Mouse (Mus musculus): Measurements from ENCODE around the gene Purb.
A peak's percentile ranks its signal among the peaks of the same experiment; 100 is the strongest.

The Purb gene

DNA sequence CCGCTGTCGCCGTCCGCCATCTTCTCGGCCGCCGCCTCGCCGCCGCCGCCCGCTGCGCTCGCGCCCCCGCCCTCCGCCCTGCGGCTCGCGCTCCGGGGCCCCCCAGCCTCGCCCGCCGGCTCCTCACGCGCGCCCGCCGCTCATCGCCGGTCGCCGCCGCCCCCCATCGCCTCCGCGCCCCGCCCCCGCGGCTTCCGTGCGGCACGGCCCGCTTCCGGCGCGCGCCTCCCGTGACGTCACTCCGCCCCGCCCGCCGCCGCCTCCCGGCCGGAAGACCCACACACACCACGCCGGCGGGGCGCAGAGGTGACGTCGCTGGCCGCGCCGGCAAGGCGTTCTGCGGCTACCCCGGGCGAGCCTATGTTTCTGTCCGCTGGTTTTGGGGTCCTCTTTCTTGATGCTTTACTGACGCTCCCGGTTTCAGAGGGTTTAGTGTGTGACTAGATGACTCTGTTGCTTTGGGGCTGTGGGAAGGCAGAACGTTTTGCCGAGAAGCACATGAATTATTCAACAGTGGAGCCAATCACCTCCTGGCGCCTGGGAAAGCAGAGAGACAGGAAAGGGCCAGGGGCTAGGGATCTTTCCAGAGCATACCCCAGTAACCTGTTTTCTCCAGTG is at the start of gene Purb:
TSS of gene Purb (minus strand) at position 51 of the 618 bp plus-strand sequence.
- DNase-seq (ENCODE audit: low spot score), result peak; percentile 83

DNA sequence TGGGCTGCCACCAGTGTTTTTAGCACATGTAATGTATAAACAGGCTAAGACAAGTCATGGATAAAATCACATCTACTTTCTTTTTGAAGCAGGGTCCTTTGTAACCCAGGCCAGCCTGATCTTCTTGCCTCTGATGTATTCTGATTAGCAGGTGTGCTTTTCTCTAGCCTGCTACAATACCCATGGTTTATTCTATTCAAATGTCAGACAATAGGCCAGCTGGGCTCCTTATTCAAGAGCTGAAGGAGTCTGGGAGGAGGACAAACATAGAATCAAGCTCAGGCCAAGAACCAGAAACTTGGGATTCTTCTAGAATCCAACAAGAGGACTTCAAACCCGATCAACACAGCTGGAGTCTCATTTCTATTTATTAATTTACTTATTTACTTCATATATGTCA is 49.5 kb upstream of the Purb start:
- no peak for DNase-seq (ENCODE audit: low spot score)

DNA sequence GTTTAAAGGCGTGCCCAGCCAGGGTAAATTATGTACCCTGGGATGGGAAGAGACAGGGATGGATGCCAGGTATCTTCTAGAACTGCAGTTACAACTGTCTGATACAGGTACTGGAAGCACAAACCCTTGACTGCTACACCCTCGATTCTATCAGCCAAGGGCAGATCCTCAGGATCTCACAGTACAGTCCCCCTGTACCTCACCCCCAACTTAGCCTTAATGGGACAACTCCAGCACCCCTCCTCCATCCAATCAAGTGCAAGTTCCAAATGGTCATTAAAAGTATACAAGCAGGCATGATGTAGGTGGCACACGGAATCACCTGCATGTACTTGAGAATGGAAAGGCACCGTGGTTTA is 49.1 kb upstream of the Purb start:
- no peak for DNase-seq (ENCODE audit: low spot score)

DNA sequence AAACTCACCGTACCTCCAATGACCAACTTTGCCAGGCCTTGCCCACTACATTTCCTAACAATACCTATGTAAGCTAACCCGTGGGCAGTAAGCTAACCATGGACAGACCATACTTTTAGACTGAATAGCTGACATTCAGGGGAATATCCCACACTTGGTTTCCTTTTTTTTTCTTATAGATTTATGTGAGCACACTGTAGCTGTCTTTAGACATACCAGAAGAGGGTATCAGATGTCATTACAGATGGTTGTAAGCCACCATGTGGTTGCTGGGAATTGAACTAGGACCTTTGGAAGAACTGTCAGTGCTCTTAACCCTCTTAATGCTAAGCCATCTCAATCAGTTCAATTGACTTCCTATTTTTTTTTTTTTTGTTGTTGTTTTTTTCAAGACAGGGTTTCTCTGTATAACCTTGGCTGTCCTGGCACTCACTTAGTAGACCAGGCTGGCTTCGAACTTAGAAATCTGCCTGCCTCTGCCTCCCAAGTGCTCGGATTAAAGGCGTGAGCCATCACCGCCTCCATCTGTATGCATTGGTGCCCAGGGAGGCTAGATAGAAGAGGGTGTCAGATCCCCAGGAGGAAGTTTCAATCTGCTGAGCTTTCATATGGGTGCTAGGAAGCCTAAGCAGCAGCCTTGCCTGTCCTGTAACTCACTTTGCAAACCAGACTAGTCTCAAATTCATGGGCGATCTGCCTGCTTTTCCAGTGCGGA is 48.6 kb upstream of the Purb start:
- no peak for DNase-seq (ENCODE audit: low spot score)

DNA sequence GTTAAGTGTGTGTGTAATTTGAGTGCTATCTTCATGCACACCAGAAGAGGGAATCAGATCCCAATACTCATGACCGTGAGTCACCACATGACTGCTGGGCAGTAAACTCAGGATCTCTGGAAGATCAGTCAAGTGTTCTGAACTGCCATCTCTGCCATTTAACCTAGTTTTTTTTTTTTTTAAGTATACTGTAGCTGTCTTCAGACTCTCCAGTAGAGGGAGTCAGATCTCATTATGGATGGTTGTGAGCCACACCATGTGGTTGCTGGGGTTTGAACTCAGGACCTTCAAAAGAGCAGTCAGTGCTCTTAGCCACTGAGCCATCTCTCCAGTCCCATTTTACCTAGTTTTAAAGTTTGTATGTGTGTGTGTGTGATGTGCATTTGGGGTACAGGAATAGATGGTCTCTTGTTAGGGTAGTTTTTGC is 48.0 kb upstream of the Purb start:
- DNase-seq (ENCODE audit: low spot score), result no peak

DNA sequence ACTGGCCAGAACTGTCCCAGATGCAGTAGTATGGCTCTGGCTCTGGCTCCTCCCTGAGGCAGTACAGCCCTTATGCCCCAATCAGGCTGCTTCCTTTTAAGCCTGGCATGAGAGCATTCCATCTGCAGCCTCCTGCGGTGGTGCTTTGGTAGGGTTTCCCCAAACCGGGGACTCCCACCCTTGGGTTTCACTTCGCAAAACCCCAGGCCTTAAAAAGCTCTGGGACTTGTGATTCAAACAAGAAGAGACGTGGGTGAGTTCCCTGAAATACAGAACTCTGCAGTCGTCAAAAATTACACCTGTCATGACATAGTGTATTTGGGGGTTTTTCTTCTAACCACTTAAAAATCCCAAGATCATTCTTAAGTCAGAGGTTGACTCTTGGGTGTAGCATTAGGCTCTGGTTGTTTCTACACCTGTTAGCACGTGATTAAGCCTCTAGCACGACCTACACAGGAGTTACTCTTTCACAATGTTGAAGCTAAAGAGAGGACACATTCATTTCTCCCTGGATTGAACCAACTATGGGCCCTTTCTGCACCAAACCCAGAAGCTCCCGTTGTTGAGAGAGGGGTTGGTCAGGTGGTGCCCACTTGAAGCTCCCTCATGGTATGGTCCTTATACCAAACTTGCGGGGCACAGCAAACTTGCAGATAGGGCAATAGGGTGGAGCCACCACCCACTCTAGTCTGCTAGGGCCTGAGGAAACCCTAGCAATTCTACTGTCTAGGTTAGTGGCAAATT is 47.2 kb upstream of the Purb start:
- DNase-seq (ENCODE audit: low spot score), result no peak

DNA sequence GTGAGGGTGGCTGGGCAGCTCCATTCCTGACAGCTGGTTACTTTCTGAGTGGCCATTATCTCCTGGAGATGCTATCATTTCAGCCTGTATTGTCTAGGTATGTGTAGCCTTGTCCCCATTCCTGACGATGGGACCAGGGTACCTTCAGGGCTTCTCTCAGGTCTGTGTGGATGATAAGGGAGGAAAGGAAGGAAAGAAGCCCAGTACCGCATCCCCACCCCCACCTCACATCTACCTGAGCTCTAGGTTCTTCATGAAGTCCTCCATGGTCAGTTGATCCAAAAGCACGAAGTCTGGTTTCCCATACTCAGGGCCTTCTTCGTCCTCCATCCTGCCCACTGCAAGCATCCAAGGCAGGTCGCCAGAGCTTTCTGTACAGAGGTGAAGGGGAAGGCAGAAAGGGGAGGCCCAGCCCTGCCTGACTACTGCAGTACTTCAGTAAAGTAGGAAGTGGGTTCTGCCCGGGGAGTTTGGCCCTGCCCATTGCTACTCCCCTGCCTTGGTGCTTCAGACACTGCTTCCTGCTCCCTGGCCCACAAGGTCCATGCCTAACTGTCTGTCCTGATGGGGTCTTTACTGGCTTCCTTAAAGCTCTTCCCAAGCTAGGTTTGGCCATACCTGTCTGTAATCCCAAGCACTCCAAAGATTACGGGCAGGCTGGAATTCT is 44.9 kb upstream of the Purb start, which contains the start of gene Myo1g:
TSS of gene Myo1g (minus strand) at position 459 of the 667 bp plus-strand sequence.
- DNase-seq (ENCODE audit: low spot score), result no peak

DNA sequence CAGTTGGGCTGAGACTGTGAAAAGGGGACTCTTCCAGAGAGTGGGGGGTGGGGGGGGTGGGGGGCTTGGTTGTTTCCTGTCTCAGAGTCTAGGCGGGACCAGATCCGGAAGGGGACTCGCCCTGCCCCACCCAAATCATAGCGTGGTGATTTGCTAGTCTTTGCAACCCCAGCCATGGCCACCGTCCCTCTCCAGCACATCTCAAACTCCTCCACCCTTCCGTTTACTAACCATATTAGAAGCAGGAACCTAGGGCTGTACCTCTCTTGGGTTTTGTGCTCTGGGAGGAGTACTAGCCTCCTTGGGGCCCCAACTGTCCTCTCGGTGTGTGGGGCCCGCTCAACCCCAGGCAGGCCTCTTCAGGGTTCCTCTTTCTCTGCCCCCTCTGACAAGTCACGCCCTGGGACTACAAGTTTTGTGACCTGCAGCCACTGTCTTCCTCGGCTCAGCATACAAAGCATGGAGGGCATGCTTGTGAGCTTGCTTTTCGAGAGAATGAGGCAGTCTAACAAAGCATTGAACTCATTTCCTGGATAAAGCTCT is 43.8 kb upstream of the Purb start:
- DNase-seq (ENCODE audit: low spot score), result no peak

DNA sequence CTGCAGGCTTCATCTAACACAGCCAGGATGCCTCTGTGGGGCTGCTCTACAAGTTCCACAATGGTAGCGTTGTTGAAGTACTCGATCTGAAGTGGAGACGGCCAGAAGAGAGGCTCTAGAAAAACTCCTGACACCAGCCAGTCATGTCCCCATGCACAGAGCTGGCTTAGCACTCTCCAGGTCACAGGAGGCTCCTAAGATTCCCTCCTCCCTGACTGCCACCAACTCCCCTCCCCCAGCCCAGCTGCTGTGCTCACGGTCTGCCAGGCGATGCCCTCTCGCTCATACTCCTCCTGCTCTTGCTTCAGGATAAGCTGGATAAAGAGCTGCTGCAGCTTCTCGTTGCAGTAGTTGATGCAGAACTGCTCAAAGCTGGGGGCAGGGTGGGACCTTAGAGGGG is 39.1 kb upstream of the Purb start:
- no peak for DNase-seq (ENCODE audit: low spot score)

DNA sequence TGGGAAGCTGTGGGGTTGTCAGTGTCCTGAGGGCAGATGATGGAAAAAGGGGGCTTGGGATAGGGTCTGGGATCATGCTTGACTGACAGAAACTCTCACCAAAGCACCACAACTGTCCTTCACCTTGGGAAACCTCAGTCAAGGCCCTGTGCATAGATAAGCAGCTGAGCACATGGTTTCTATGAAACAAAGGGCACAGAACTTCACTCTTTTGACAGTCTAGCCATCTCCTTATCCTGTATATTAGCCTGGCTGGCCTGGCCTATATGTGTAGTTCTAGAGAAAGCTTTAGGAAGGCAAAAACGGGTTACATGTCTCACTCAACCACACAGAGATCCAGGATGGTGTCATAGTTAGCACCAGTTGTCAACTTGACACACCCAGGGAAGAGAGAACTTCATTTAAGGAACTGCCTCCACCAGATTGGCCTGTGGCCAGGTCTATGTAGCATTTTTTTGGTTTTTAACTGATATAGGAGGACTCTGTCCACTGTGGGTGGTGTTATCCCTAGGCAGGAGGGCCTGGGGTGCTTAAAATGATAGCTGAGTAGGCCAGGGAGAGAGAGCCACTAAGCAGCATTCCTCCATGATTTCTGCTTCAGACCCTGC is 32.7 kb upstream of the Purb start:
- no peak for DNase-seq (ENCODE audit: low spot score)

DNA sequence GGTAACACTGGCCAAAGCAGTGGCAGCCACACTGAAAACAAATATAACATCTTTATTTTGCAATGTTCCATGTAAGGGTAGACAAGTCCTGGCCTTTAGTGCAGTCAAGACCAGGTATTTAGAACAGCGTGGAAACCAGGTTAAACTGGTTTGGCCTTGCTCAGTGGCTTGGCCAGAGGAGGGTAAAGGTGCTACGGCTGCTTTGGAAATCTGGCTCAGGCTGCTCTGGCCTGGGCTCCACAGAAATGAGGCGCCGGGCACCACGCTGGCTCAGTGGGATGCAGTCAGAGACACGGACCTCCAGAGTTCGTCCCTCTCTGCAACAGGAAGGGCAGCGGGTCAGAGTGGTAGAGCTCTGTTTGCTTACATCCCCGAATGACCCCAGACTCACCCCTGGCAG is 30.8 kb upstream of the Purb start:
- no peak for DNase-seq (ENCODE audit: low spot score)

DNA sequence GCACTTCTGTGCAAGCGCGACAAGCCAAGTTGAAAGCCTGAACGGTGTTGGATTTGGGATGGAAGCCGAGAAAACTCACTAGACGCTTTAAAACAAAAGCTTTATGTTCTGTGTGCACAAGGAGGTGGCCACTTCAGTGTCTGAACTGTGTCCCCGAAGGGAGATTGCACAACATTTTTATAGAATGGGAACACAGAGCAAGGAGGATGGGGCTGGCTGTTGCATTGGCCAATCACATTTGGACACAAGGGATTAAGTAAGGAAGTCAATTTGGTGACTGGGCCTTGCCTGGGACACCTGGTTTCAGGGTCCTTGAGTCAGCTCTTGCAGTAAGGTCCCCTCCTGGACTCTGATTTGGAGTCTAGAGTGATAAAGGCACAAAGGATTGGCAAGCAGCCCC is 29.0 kb upstream of the Purb start:
- no peak for DNase-seq (ENCODE audit: low spot score)

DNA sequence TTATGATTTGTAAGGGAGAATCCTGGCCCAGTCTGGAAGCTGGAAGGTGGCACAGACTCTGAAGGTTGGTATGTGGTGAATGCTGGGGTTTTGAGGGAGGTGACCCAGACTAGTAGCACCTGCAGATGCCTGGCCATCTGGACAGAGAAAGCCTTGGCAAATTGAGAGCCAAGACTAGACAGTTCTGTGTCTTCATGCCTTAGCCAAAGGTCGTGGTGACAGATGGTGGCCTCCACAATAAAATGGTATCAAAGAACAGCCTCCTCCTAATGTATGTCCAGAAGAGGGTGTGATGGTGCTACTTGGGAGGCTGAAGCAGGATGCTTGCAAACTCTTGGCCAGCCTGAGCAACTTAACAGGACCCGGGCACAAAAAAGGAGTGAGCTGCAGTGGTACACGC is 28.5 kb upstream of the Purb start:
- no peak for DNase-seq (ENCODE audit: low spot score)

DNA sequence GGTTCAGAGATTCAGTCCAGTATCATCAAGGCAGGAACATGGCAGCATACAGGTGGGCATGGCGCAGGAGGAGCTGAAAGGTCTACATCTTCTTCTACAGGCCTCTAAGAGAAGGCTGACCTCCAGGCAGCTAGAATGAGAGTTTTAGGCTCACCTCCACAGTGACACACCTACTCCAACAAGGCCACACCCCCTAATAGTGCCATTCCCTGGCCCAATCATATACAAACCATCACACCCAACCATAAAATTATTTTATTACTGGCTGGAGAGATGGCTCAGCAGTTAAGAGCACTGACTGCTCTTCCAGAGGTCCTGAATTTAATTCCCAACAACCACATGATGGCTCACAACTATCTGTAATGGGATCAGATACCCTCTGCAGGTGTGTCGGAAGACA is 26.8 kb upstream of the Purb start:
- DNase-seq (ENCODE audit: low spot score), result no peak

DNA sequence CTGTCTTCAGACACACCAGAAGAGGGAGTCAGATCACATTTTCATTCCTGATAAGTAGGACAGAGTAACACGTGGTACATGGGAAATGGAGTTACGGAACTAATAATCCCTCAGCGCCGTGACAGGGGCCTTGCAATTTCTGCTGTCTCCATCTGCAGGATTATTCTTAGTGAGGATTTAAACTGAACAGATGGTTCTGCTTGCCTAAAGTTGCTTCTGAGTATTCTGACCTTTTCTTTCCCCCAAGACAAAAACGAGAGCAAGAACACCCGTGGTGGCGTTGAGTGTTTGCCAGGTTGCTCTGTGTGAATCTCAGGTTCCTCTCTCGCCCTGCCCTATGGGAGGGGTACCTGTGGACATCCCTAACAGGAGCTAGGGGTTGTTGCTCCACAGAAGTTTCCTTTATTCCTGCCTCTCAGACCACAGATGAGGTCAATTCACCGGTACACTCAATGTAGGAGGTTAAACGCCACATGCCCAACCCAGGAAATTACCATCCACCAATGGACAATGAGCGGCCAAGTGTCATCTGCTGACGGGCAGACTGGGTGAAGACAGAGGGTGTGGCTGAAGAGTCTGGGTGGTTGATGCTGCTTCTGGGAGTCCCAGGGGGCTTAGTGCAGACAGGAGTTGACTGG is 21.7 kb upstream of the Purb start:
- no peak for DNase-seq (ENCODE audit: low spot score)

DNA sequence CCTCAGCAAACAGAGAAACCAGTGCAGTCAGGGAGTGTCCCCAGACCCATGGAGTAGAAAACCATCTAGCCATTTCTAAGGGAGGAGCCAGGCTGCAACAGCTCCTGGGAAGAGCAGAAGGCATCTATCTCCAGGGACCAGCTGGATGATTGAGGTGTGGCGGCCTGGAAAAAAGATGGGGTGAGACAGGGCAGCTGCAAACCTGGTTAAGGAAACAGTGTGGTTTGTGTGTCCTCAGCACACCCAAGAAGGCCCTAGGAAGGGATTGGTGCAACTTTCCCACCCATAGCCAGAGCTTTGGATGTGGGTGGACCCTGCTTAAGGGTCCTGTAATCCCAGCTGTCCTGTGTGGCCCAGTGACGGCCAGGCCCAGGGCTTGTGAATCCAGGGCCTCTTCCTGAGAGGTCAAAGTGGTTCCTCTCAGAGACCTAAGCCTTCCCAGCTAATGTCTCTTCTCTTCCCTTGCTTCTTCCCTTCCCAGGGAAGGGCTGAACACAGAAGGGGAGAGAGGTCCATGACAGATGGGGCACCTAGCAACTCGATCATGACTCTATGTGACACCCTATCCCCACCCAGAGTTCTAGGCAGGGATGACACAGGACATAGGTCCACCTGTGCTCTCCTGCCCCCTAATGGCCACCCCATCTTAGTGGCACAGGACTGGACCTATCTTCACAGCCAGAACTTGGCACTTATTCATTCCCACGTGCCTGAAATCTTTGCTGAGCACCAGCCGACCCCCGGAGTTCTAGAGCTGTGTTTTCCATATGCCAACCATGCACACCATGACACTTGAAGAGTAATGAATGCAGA is 14.2 kb upstream of the Purb start:
- no peak for DNase-seq (ENCODE audit: low spot score)

DNA sequence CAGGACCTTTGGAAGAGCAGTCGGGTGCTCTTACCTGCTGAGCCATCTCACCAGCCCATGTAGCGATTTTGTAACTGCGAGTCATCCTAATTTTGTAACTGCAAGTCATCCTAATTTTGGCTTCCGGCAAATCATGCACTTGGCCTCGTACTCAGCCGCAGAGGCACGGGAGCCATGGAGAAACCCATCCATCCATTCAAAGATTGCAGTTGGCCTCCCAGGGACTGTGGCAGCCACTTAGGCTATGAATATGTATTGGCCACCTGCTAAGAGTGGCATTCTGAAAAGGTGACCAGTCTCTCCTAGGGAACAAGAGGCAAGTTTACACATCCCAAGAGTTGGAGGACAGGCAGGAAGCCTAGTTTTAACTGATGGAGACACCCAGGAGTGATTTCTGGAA is 13.5 kb upstream of the Purb start:
- no peak for DNase-seq (ENCODE audit: low spot score)

DNA sequence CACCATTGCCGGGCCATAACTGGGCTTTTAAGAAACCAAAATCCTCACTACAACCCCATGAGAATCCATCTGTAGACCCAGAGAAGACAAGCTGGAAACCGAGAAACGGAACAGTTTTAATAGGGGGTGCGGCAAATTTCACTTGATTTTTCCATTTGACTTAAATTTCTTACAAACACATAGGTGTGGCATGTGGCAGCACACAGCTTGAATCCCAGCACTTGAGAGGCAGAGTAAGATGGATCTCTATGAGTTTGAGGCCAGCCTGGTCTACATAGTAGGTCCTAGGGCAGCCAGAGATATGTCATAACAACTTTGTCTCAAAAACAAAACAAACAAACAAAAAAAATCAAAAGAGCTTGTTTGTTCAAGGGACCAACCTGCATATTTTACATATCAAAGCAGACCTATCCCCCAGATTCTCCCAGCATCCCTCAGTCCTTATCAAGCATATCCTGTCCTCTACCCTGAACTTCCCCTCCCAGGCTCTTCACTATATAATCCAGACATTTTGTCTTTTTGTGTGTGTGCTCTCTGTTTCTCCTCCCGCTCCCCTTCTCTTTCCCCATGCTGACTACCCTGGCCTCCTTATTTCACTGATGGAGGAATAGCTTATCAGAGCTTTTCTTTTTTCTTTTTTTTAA is 12.4 kb upstream of the Purb start:
- no peak for DNase-seq (ENCODE audit: low spot score)

DNA sequence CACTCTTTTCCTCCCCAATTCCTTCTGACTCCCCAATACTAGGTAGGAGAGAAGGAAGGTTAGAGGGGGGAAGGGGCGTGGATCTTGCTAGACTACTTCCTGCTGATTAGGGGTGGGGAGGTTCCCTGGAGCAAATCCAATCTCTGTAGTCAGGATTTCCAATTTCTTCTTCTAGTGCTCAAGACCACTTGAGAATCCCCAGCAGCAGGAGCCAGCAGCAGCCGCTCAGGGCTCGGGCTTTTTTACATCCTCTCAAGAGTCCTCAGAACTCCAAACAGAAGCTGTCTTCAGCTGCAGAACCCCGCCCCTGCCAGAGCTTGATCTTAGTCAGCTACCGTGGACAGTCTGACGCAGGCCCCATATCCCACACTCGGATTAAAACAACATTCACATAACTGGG is 11.8 kb upstream of the Purb start:
- DNase-seq (ENCODE audit: low spot score), result no peak

DNA sequence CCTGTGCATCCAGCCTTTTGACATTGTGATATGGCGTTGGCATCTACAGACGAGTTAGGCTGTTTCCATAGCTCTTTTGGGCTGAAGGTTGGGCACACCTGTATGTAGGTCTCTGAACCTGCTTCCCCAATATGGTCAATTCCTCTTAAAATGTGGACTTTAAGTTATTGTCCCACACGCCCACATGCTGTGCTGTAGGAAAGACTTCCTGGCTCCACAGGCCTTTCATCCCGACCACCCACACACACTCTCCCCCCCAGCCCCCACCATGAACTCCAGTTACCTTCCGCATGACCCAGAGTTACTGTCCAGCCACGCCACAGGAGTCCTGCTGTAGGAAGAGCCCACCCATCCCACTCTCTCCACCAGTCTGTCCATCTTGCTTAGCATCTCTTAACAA is 11.2 kb upstream of the Purb start:
- no peak for DNase-seq (ENCODE audit: low spot score)
